Mouse (Mus musculus) midbrain, embryonic 10.5 days (tissue): ENCODE results near the gene Dstyk. TPM values are rescaled to one million over a fixed set of nuclear protein-coding genes. Genes with fewer than 3 reads are reported as not detected.

Experiments used
- DNase-seq: peaks from one replicate; pipeline ENCODE4 v3.0.0-alpha.2; 2017; ENCODE audit warnings: low spot score
- H3K27ac ChIP-seq: fragments of 300-500 bp; sonication (generic); replicated peaks from 2 replicates; pipeline ENCODE4 v1.5.1; 2016; ENCODE audit warnings: mild to moderate bottlenecking
- H3K27me3 ChIP-seq: fragments of 300-500 bp; sonication (generic); 2 replicates; pipeline ENCODE4 v1.6.1; 2016; ENCODE audit warnings: low read depth, mild to moderate bottlenecking; ENCODE audit not compliant: poor library complexity, severe bottlenecking
- H3K36me3 ChIP-seq: fragments of 300-500 bp; sonication (generic); 2 replicates; pipeline ENCODE4 v1.6.1; 2016; ENCODE audit warnings: mild to moderate bottlenecking, moderate library complexity
- H3K4me1 ChIP-seq: fragments of 300-500 bp; sonication (generic); 2 replicates; pipeline ENCODE4 v1.6.1; 2016
- H3K4me3 ChIP-seq: fragments of 300-500 bp; sonication (generic); 2 replicates; pipeline ENCODE4 v1.5.1; 2016; ENCODE audit warnings: mild to moderate bottlenecking, moderate library complexity
- H3K9me3 ChIP-seq: fragments of 300-500 bp; sonication (generic); replicated peaks from 2 replicates; pipeline ENCODE4 v1.6.1; 2016; ENCODE audit warnings: mild to moderate bottlenecking
- WGBS: fragments of 180-500 bp; shearing (Covaris S2); methylation state at CpG from one replicate; pipeline ENCODE4 v1.1.7; 2016; 5-methylcytosine and 5-hydroxymethylcytosine counted together
- polyA plus RNA-seq: library from polyadenylated mRNA; unstranded; fragments of >200 nt; fragmentation: Nextera tagmentation; extraction: Ambion mirVana; gene quantifications from 2 replicates; pipeline ENCODE4 v1.2.1, GENCODE M21; 2016

The Dstyk gene
- polyA plus RNA-seq, 1 experiment from 2014 or later = 11.8 TPM

- WGBS = 86% methylated on average over 3 of the region's 3 CpGs
- H3K4me1 ChIP-seq = peaks cover 56% of the 10 kb centered on the region
- no peak overlapping the region for H3K4me3 ChIP-seq
- H3K9me3 ChIP-seq = no peaks in the 10 kb centered on the region
- no peaks in the 10 kb centered on the region for H3K27me3 ChIP-seq
- no peak for DNase-seq
- H3K27ac ChIP-seq = no peak overlapping the region
- H3K36me3 ChIP-seq = peaks cover 92% of the 10 kb centered on the region
These were observed 39.5 kb upstream of the Dstyk start for GRCm38 (mm10) chr1:132377811-132378210.

- Histone ChIP-seq H3K4me1 (peaks cover 45% of the 10 kb centered on the region), H3K9me3 (no peaks in the 10 kb centered on the region), H3K27me3 (no peaks in the 10 kb centered on the region), H3K27ac (peak overlapping the region; percentile 4; the same call in 1 of the 2 replicates), H3K36me3 (peaks cover 72% of the 10 kb centered on the region), H3K4me3 (no peak overlapping the region)
- 85% methylated on average over 27 of the region's 27 CpGs for WGBS
- DNase-seq = no peak
These were observed 36.7 kb upstream of the Dstyk start for GRCm38 (mm10) chr1:132380550-132381100.

DNA sequence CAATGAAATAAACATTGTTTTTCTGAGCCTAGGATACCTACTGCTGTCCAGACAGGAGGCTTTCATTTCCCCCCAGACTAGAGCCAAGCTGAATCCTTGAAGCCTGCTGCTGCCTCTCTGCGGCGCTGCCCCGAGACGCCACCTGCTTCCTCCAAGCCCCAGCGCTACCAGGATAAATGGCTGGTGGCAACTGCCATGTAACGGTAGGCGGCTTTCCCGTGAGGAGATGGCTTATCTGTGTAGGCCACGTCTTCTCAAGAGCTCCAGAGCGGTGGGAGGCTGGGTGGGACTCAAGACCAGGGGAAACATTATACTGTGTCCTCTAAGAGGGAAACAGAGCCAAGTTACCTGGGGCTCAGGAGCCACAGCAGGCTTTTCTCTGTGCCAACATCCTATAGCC lies 35.4 kb upstream of the Dstyk start:
- Histone ChIP-seq H3K9me3 (no peaks in the 10 kb centered on the region), H3K4me1 (peaks cover 46% of the 10 kb centered on the region), H3K4me3 (no peak overlapping the region), H3K27ac (no peak overlapping the region; the same call in 1 of the 2 replicates), H3K36me3 (peaks cover 60% of the 10 kb centered on the region), H3K27me3 (no peaks in the 10 kb centered on the region)
- 86% methylated on average over 10 of the region's 10 CpGs for WGBS
- no peak for DNase-seq

DNA sequence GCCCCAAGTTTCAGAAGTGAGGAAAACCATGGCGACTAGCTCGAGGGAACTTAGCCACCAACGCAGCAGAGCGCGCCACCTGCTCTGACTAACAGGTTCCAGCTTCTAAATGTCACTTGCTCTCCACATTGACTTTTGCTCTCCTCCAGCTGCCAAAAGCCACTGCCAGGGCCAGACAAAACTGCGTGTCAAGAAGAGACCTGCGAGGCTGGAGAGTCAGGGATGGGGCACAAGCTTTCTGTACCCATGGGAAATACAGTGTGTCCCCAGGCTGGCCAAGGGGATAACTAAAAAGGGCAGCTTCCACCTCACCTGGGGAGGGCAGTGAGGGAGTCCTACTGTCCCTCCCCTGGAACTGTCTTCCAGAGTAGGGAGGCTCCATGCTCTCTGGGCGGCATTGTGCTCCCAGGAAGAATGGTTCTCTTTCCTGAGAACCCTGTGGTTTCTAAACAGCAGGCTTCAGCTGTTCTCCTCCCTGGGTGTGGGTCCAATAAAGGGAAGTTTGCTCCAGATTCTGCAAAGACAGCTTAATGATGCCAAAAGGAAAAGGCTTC lies 33.3 kb upstream of the Dstyk start:
- H3K27ac ChIP-seq = no peak overlapping the region; the same call in 1 of the 2 replicates
- 88% methylated on average over 8 of the region's 8 CpGs for WGBS
- no peak overlapping the region for H3K4me3 ChIP-seq
- peaks cover 38% of the 10 kb centered on the region for H3K36me3 ChIP-seq
- peaks cover 58% of the 10 kb centered on the region for H3K4me1 ChIP-seq
- no peak for DNase-seq
- H3K27me3 ChIP-seq = no peaks in the 10 kb centered on the region
- no peaks in the 10 kb centered on the region for H3K9me3 ChIP-seq

DNA sequence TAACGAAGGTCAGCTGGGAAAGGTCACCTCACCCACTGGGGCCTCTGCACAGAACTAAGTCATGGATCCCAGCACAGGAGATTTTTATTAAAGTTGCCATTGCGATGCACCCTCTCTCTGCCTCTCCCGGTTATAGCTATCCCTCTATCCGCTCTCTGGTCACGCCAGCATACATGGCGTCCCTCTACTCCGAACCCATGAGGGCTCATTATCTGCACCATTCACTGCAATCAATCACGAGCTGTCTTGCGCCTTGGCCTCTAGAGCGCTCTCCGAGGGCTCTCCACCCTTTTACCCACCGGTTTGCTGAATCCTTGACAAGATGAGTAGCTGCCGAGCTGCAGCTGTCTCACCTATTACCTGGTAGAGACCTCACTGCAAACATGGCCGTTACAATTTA lies 32.1 kb upstream of the Dstyk start:
- 82% methylated on average over 14 of the region's 14 CpGs for WGBS
- Histone ChIP-seq H3K9me3 (no peaks in the 10 kb centered on the region), H3K4me3 (no peak overlapping the region), H3K36me3 (peaks cover 27% of the 10 kb centered on the region), H3K27me3 (no peaks in the 10 kb centered on the region), H3K27ac (peak overlapping the region; percentile 50), H3K4me1 (peaks cover 70% of the 10 kb centered on the region)
- no peak for DNase-seq

- H3K4me1 ChIP-seq = peaks cover 71% of the 10 kb centered on the region
- WGBS = 91% methylated on average over 4 of the region's 4 CpGs
- H3K9me3 ChIP-seq = no peaks in the 10 kb centered on the region
- DNase-seq = no peak
- H3K27ac ChIP-seq = no peak overlapping the region; the same call in 1 of the 2 replicates
- H3K27me3 ChIP-seq = no peaks in the 10 kb centered on the region
- H3K4me3 ChIP-seq = no peak overlapping the region
- H3K36me3 ChIP-seq = peaks cover 22% of the 10 kb centered on the region
These were observed 31.6 kb upstream of the Dstyk start for GRCm38 (mm10) chr1:132385711-132386110.

GRCm38 (mm10) chr1:132386266-132386665 lies 31.1 kb upstream of the Dstyk start:
- no peak overlapping the region for H3K4me3 ChIP-seq
- peaks cover 17% of the 10 kb centered on the region for H3K36me3 ChIP-seq
- H3K9me3 ChIP-seq = no peaks in the 10 kb centered on the region
- no peak overlapping the region for H3K27ac ChIP-seq
- peaks cover 75% of the 10 kb centered on the region for H3K4me1 ChIP-seq
- DNase-seq = no peak
- no peaks in the 10 kb centered on the region for H3K27me3 ChIP-seq
- WGBS = 86% methylated on average over 4 of the region's 4 CpGs

GRCm38 (mm10) chr1:132387943-132388342 lies 29.4 kb upstream of the Dstyk start:
- no peaks in the 10 kb centered on the region for H3K9me3 ChIP-seq
- WGBS = 45% methylated on average over 4 of the region's 4 CpGs
- H3K27ac ChIP-seq = peak overlapping the region; percentile 9
- H3K36me3 ChIP-seq = peaks cover 8% of the 10 kb centered on the region
- DNase-seq = no peak
- 0 out of 2 replicates have a peak, but pooled peaks cover 5% of the 10 kb centered on the region for H3K27me3 ChIP-seq
- H3K4me3 ChIP-seq = peak overlapping the region; percentile 85
- peaks cover 78% of the 10 kb centered on the region for H3K4me1 ChIP-seq

GRCm38 (mm10) chr1:132388813-132389803 lies 28.2 kb upstream of the Dstyk start:
- Histone ChIP-seq H3K36me3 (peaks cover 3% of the 10 kb centered on the region), H3K4me1 (peaks cover 75% of the 10 kb centered on the region), H3K9me3 (no peaks in the 10 kb centered on the region), H3K27me3 (0 out of 2 replicates have a peak, but pooled peaks cover 6% of the 10 kb centered on the region), H3K4me3 (peak overlapping the region; percentile 85), H3K27ac (peak overlapping the region; percentile 98)
- no peak for DNase-seq
- WGBS = 56% methylated on average over 8 of the region's 8 CpGs

DNA sequence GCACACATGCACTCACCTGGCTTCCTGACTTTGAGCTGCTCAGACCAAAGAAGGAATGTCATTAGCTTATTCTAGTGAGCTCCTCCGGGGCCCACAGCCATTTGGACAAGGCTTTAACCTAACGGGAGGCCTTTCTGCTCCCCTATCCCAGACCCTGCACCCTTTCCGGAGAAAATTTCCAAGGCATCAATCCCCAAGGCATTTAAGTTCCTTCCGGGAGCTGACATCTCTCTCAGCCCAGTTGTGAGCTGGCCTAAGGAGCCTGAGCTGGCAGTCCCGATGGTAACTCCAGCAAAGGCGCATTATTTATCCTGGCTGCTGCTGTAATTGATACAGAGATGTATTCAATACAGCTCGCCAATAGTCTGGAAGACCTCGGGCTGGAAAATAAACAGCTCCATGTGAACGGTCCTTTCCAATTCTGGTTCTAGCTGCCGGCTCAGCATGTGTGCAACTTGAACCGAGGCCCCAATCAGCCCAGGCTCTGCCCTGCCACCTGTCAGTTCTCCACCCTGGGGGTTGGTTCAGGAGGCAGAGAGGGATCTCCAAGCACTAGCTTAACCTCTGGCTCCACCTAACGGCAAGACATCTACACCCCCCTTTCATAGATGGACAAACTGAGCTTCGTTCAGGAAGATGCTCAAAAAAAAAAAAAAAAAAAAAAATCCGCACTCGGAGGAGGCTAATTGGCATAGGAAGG lies 27.3 kb upstream of the Dstyk start:
- H3K27ac ChIP-seq = peak overlapping the region; percentile 98
- DNase-seq = peak; percentile 62
- H3K4me3 ChIP-seq = peak overlapping the region; percentile 85
- H3K4me1 ChIP-seq = peaks cover 66% of the 10 kb centered on the region
- no peaks in the 10 kb centered on the region for H3K9me3 ChIP-seq
- H3K27me3 ChIP-seq = 0 out of 2 replicates have a peak, but pooled peaks cover 6% of the 10 kb centered on the region
- H3K36me3 ChIP-seq = no peaks in the 10 kb centered on the region; the same call in 1 of the 2 replicates
- WGBS = 25% methylated on average over 15 of the region's 15 CpGs

GRCm38 (mm10) chr1:132390691-132391579 lies 26.4 kb upstream of the Dstyk start, which contains the start of gene Tmcc2:
Gene Tmcc2, minus strand, starts transcription at chr1:132391281.
- Histone ChIP-seq H3K4me3 (peak within 1 kb of the TSS; percentile 85), H3K36me3 (no peaks in the 10 kb centered on the region; the same call in 1 of the 2 replicates), H3K27ac (peak within 1 kb of the TSS; percentile 98), H3K4me1 (peaks cover 57% of the 10 kb centered on the region), H3K27me3 (0 out of 2 replicates have a peak, but pooled peaks cover 6% of the 10 kb centered on the region), H3K9me3 (no peaks in the 10 kb centered on the region)
- WGBS = under 1% methylated on average over 50 of the region's 50 CpGs
- DNase-seq = peak; percentile 63
